Mouse (Mus musculus) megakaryocyte, embryonic 14.5 days (primary cell): ENCODE measurements at regions not wholly inside any gene's neighbourhood (a gene's known extent, or its start where the extent isn't known, plus 50 kb on each side); places are given as distances from the start of the nearest gene placed in this dataset.

ENCODE experiments used
- H3K27me3 ChIP-seq: replicated peaks from 2 replicates; pipeline ENCODE3; 2012; ENCODE audit warnings: inconsistent platforms
- H3K36me3 ChIP-seq: replicated peaks from 2 replicates; pipeline ENCODE3; 2012; ENCODE audit warnings: low read length, inconsistent platforms, mixed read lengths
- H3K4me1 ChIP-seq: 2 replicates; pipeline ENCODE4 v1.6.1; 2012; ENCODE audit warnings: inconsistent platforms
- H3K4me3 ChIP-seq: replicated peaks from 2 replicates; pipeline ENCODE3; 2012; ENCODE audit warnings: moderate library complexity, mild to moderate bottlenecking, inconsistent platforms
- H3K9me3 ChIP-seq: 2 replicates; pipeline ENCODE4 v1.6.1; 2012; ENCODE audit warnings: inconsistent platforms
- FLI1 ChIP-seq: IDR thresholded peaks from 2 replicates; pipeline ENCODE4 v1.6.1; 2012; ENCODE audit warnings: low read length, inconsistent platforms, mixed read lengths
- GATA1 ChIP-seq: IDR thresholded peaks from 3 replicates; pipeline ENCODE4 v1.6.1; 2012; ENCODE audit warnings: mixed read lengths, low read length, inconsistent platforms, borderline replicate concordance

- Histone ChIP-seq H3K36me3 (no peaks in the 10 kb centered on the region), H3K27me3 (no peaks in the 10 kb centered on the region), H3K9me3 (no peaks in the 10 kb centered on the region), H3K4me1 (peaks cover 51% of the 10 kb centered on the region), H3K4me3 (peak overlapping the region; percentile 66)
- TF ChIP-seq GATA1 (no peak), FLI1 (no peak)
These were observed 187.6 kb upstream of the Emcn start for GRCm38 (mm10) chr3:137153234-137153633.

- Histone ChIP-seq H3K4me3 (no peak overlapping the region), H3K36me3 (no peaks in the 10 kb centered on the region), H3K27me3 (no peaks in the 10 kb centered on the region), H3K4me1 (peaks cover 47% of the 10 kb centered on the region), H3K9me3 (no peaks in the 10 kb centered on the region)
- TF ChIP-seq GATA1, result no peak
- no peak for TF ChIP-seq FLI1
These were observed 186.4 kb upstream of the Emcn start for GRCm38 (mm10) chr3:137154200-137155042.

- Histone ChIP-seq H3K36me3 (no peaks in the 10 kb centered on the region), H3K27me3 (no peaks in the 10 kb centered on the region), H3K4me3 (no peak overlapping the region), H3K9me3 (no peaks in the 10 kb centered on the region), H3K4me1 (peaks cover 41% of the 10 kb centered on the region)
- no peak for TF ChIP-seq FLI1
- no peak for TF ChIP-seq GATA1
These were observed 185.8 kb upstream of the Emcn start for GRCm38 (mm10) chr3:137155043-137155404.

GRCm38 (mm10) chr3:137156250-137156975, 184.5 kb upstream of the Emcn start:
- Histone ChIP-seq H3K36me3 (no peaks in the 10 kb centered on the region), H3K9me3 (no peaks in the 10 kb centered on the region), H3K4me1 (peaks cover 29% of the 10 kb centered on the region), H3K27me3 (no peaks in the 10 kb centered on the region), H3K4me3 (peak overlapping the region; percentile 29)
- TF ChIP-seq FLI1 (no peak), GATA1 (no peak)

- Histone ChIP-seq H3K36me3 (no peaks in the 10 kb centered on the region), H3K9me3 (no peaks in the 10 kb centered on the region), H3K27me3 (no peaks in the 10 kb centered on the region), H3K4me1 (peaks cover 29% of the 10 kb centered on the region), H3K4me3 (no peak overlapping the region)
- TF ChIP-seq GATA1 (no peak), FLI1 (no peak)
These were observed 151.8 kb upstream of the Emcn start for GRCm38 (mm10) chr3:137189035-137189434.

GRCm38 (mm10) chr3:137190489-137190888, 150.4 kb upstream of the Emcn start:
- Histone ChIP-seq H3K4me1 (peaks cover 29% of the 10 kb centered on the region), H3K4me3 (peak overlapping the region; percentile 23), H3K9me3 (no peaks in the 10 kb centered on the region), H3K36me3 (no peaks in the 10 kb centered on the region), H3K27me3 (no peaks in the 10 kb centered on the region)
- TF ChIP-seq FLI1 (no peak), GATA1 (no peak)

- no peaks in the 10 kb centered on the region for H3K27me3 ChIP-seq
- H3K36me3 ChIP-seq, result no peaks in the 10 kb centered on the region
- TF ChIP-seq FLI1 (no peak), GATA1 (no peak)
- H3K4me3 ChIP-seq, result no peak overlapping the region
- H3K4me1 ChIP-seq, result peaks cover 29% of the 10 kb centered on the region
- H3K9me3 ChIP-seq, result no peaks in the 10 kb centered on the region
These were observed 149.9 kb upstream of the Emcn start for GRCm38 (mm10) chr3:137191009-137191408.

- H3K4me3 ChIP-seq, result no peak overlapping the region
- H3K36me3 ChIP-seq, result no peaks in the 10 kb centered on the region
- no peaks in the 10 kb centered on the region for H3K9me3 ChIP-seq
- TF ChIP-seq FLI1 (no peak), GATA1 (no peak)
- H3K27me3 ChIP-seq, result no peaks in the 10 kb centered on the region
- peaks cover 23% of the 10 kb centered on the region for H3K4me1 ChIP-seq
These were observed 147.0 kb upstream of the Emcn start for GRCm38 (mm10) chr3:137193873-137194272.

- Histone ChIP-seq H3K4me3 (no peak overlapping the region), H3K36me3 (no peaks in the 10 kb centered on the region), H3K27me3 (no peaks in the 10 kb centered on the region), H3K4me1 (peaks cover 10% of the 10 kb centered on the region), H3K9me3 (no peaks in the 10 kb centered on the region)
- no peak for TF ChIP-seq GATA1
- TF ChIP-seq FLI1, result no peak
These were observed 129.2 kb upstream of the Emcn start for GRCm38 (mm10) chr3:137211667-137212066.

- H3K4me1 ChIP-seq, result peaks cover 25% of the 10 kb centered on the region
- TF ChIP-seq GATA1, result no peak
- TF ChIP-seq FLI1, result no peak
- no peaks in the 10 kb centered on the region for H3K36me3 ChIP-seq
- H3K4me3 ChIP-seq, result no peak overlapping the region
- no peaks in the 10 kb centered on the region for H3K9me3 ChIP-seq
- no peaks in the 10 kb centered on the region for H3K27me3 ChIP-seq
These were observed 124.8 kb upstream of the Emcn start for GRCm38 (mm10) chr3:137216036-137216435.
